ENCODE assay signal across 8 mouse cellular contexts in the genomic region with DNA sequence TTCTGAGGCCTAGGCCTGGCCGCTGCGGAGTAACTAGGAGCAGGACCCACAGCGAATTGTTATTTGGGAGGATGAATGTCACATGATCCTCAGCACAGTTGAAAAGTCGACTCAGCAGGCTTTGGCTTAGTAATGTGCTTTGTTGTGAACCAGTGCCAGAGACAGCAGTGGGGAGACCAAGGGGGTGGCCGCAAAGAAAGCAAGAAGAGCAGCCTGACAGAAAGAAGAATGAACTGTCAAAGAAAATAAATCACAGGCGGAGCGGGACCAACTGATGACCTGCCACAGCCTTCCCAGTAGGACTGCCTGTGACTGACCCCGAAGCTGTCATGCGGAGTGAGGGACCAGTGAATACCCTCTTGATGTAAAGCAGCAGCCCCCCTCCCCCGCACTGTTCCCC.
DNase-seq lines count a peak whose midpoint lies in the region; ATAC-seq lines count a peak whose summit lies in the region.

No protein-coding gene starts in this region.

- 12% methylated on average over 10 of the region's 10 CpGs for WGBS in forebrain, embryonic 15.5 days

- H3K27me3 ChIP-seq in forebrain, embryonic 15.5 days, result no peaks in the 10 kb centered on the region

- H3K9ac ChIP-seq in forebrain, embryonic 15.5 days (replicated peaks), result no peak overlapping the region

- peak; percentile 57 for DNase-seq in Muller cell, postnatal 12 days (ENCODE audit: inconsistent ontology term)
- DNase-seq in adrenal gland, postnatal 10 days, result peak; percentile 47
- DNase-seq in kidney, postnatal 10 days, result peak; percentile 33
- peak; percentile 60 for DNase-seq in neural tube, embryonic 10.5 days (ENCODE audit: extremely low spot score, low spot score)
- no peak for DNase-seq in spleen, postnatal 4 days (ENCODE audit: low spot score in 2 of 2)

- H3K4me1 ChIP-seq in forebrain, embryonic 15.5 days, result peaks cover 8% of the 10 kb centered on the region

- no peak overlapping the region for H3K27ac ChIP-seq in forebrain, embryonic 15.5 days (replicated peaks)

- no peak overlapping the region for H3K4me3 ChIP-seq in forebrain, embryonic 15.5 days

- ATAC-seq in forebrain, embryonic 15.5 days (replicated peaks), result peak; percentile 81
- no peak for ATAC-seq in activated CD4-positive, CD25-positive, alpha-beta regulatory T cell, adult 4 months
- no peak for ATAC-seq in megakaryocyte, adult 5-6 weeks (ENCODE audit: poor library complexity, severe bottlenecking)

- H3K36me3 ChIP-seq in forebrain, embryonic 15.5 days, result no peaks in the 10 kb centered on the region

- H3K4me2 ChIP-seq in forebrain, embryonic 15.5 days (replicated peaks), result peak overlapping the region; percentile 14

- no peaks in the 10 kb centered on the region for H3K9me3 ChIP-seq in forebrain, embryonic 15.5 days

Comparison
In these comparisons a context has a peak if more than half of its experiments do, and no peak if none do; other contexts are left out.
1. DNase-seq: peak in Muller cell, postnatal 12 days (single experiment), adrenal gland, postnatal 10 days (single experiment), kidney, postnatal 10 days (single experiment) and neural tube, embryonic 10.5 days (single experiment); none in spleen, postnatal 4 days (0 of 2).